Mouse (Mus musculus) layer of hippocampus, postnatal 14 days (tissue): ENCODE data around the gene Icam4. TPM values are rescaled to one million over a fixed set of nuclear protein-coding genes. Genes with fewer than 3 reads are reported as not detected.

Source experiments
- microRNA-seq, 2 experiments: library from miRNA; unstranded; fragments of <30 nt; microRNA quantifications; one replicate each; pipeline ENCODE4 v1.2.0; 2021
- total RNA-seq, 2 experiments: library from RNA; stranded (reverse); gene quantifications; 2 replicates each; pipeline ENCODE4 v1.2.3; 2021

Icam4 gene
- total RNA-seq, 2 experiments from 2014 or later = 0.41 to 0.44 TPM

Small RNAs within 50 kb of the gene (microRNA-seq; reads per million reads assigned to microRNA genes)
- gene Mir1900 = 0 to 1.1 reads per million in 2 experiments
- gene Mir7082 = 0.85 to 1.8 reads per million in 2 experiments

Other genes starting within 250 kb of the Icam4 start
- 1 to 10 TPM; 2.3 to 2.7 TPM for gene Col5a3, start 214.3 kb upstream of the Icam4 start, total RNA-seq
- gene Rdh8, start 210.9 kb upstream of the Icam4 start, total RNA-seq = not detected
- gene A230050P20Rik, start 160.7 kb upstream of the Icam4 start, total RNA-seq = 10 to 100 TPM; 55.6 to 56.1 TPM
- 10 to 100 TPM in 1 of 2 experiments, 1 to 10 TPM in 1; 7.3 to 10.7 TPM for gene Angptl6, start 149.6 kb upstream of the Icam4 start, total RNA-seq
- 10 to 100 TPM; 21.3 to 25.6 TPM for gene Ppan, start 141.2 kb upstream of the Icam4 start, total RNA-seq
- gene Eif3g, start 130.8 kb upstream of the Icam4 start, total RNA-seq = 100 to 1,000 TPM; 114 to 123 TPM
- gene Dnmt1, start 69.5 kb upstream of the Icam4 start, total RNA-seq = 10 to 100 TPM; 35.5 to 37.1 TPM
- gene S1pr2, start 52.6 kb upstream of the Icam4 start, total RNA-seq = 1 to 10 TPM; 2.1 to 3.5 TPM
- 10 to 100 TPM; 60.4 to 62.8 TPM for gene Mrpl4, start 26.6 kb upstream of the Icam4 start, total RNA-seq
- gene Icam1, start 13.4 kb upstream of the Icam4 start, total RNA-seq = 1 to 10 TPM; 2.9 to 3.2 TPM
- 100 to 1,000 TPM; 337 to 341 TPM for gene Icam5, start 2.7 kb downstream of the Icam4 start, total RNA-seq
- 1 to 10 TPM in 1 of 2 experiments, not detected in 1; 2.0 TPM for gene Zglp1, start 37.7 kb downstream of the Icam4 start, total RNA-seq
- 1 to 10 TPM in 1 of 2 experiments, under 1 TPM in 1; 0.55 to 1.6 TPM for gene Gm49373, start 43.7 kb downstream of the Icam4 start, total RNA-seq
- 10 to 100 TPM; 53.6 to 58.8 TPM for gene Fdx1l, start 44.2 kb downstream of the Icam4 start, total RNA-seq
- 1 to 10 TPM; 1.8 to 2.0 TPM for gene Gm38431, start 62.6 kb downstream of the Icam4 start, total RNA-seq
- gene Raver1, start 62.6 kb downstream of the Icam4 start, total RNA-seq = 10 to 100 TPM; 34.0 to 37.4 TPM
- gene Tyk2, start 101.9 kb downstream of the Icam4 start, total RNA-seq = 10 to 100 TPM; 14.2 to 14.3 TPM
- 100 to 1,000 TPM; 129 to 136 TPM for gene Cdc37, start 120.6 kb downstream of the Icam4 start, total RNA-seq
- gene Pde4a, start 136.3 kb downstream of the Icam4 start, total RNA-seq = 10 to 100 TPM; 63.8 to 69.9 TPM
- gene Keap1, start 210.0 kb downstream of the Icam4 start, total RNA-seq = 10 to 100 TPM; 52.5 to 55.7 TPM
- gene S1pr5, start 219.1 kb downstream of the Icam4 start, total RNA-seq = 1 to 10 TPM; 8.8 to 9.7 TPM
- 10 to 100 TPM; 33.5 to 39.3 TPM for gene Atg4d, start 235.9 kb downstream of the Icam4 start, total RNA-seq